Mouse (Mus musculus) embryo, embryonic 10.5 days (tissue): ENCODE measurements around the gene Gm9936.
"Not testable (repeated sequence)": the region's sequence is repeated elsewhere in the genome, so short reads cannot be mapped to it uniquely, and the experiment has no call there.

Experiments
- DNase-seq: peaks from one replicate; pipeline ENCODE4 v3.0.0-alpha.2; 2015; ENCODE audit warnings: low spot score

The Gm9936 gene

DNA sequence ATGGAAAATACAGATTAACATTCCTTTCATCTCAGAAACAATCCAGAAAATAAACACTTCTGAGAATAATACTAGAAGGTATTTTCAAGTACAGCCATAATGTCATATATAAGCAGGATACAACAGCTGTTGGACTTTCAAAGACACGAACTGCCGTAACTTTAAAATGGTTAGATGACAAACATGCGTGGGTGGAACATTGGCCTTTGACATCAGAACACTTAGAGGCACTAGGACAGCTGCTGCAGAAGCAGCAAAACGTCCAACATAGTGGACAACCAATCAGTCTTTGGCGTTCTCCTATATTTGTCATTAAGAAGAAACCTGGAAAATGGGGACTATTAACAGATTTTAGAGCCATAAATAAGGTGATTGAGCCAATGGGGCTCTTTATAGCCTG, 18.0 kb downstream of the Gm9936 start:
- DNase-seq, result not testable (repeated sequence)

DNA sequence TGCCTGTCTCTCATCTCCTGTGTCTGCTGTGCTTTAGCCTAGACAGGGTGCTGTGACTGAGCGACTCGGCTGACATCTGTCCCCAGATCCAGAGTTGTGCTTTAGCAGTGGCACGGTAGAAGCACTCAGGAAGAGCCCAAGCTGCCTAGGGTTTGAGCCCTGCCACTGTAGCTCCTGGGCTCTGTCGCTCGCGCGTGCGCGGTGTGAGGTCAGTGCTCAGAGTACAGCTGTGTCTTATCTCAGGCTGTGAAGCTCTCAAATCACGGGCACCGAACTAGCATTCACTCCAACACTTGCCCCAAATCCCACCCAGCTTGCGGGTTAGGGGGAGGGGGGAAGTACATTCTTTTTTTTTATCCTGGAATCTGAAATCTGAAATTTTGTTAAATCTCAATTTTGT, 21.6 kb downstream of the Gm9936 start:
- peak; percentile 22 for DNase-seq

GRCm38 (mm10) chr5:114829740-114830139, 28.7 kb downstream of the Gm9936 start:
- DNase-seq, result no peak

- DNase-seq, result no peak
These were observed 31.1 kb downstream of the Gm9936 start for GRCm38 (mm10) chr5:114827427-114827826.

GRCm38 (mm10) chr5:114825978-114826691, 32.3 kb downstream of the Gm9936 start:
- DNase-seq, result peak; percentile 96

DNA sequence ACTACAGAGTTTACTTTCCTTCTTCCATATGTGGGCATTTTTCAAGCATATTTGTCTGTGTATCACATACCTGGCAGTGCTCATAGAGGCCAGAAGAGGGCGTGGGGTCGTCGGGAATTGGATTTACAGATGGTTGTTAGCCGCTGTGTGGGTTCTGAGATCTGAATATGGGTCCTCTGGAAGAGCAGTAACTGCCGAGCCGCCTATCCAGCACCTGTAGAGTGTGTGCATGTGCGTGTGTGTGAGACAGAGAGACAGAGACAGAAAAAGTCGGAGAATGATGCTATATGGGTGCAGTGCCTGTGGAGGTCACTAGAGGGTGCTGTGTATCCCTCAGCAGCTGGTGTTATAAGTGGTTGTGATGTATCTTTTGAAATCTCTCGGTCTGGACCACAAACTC, 34.3 kb downstream of the Gm9936 start:
- peak; percentile 72 for DNase-seq

DNA sequence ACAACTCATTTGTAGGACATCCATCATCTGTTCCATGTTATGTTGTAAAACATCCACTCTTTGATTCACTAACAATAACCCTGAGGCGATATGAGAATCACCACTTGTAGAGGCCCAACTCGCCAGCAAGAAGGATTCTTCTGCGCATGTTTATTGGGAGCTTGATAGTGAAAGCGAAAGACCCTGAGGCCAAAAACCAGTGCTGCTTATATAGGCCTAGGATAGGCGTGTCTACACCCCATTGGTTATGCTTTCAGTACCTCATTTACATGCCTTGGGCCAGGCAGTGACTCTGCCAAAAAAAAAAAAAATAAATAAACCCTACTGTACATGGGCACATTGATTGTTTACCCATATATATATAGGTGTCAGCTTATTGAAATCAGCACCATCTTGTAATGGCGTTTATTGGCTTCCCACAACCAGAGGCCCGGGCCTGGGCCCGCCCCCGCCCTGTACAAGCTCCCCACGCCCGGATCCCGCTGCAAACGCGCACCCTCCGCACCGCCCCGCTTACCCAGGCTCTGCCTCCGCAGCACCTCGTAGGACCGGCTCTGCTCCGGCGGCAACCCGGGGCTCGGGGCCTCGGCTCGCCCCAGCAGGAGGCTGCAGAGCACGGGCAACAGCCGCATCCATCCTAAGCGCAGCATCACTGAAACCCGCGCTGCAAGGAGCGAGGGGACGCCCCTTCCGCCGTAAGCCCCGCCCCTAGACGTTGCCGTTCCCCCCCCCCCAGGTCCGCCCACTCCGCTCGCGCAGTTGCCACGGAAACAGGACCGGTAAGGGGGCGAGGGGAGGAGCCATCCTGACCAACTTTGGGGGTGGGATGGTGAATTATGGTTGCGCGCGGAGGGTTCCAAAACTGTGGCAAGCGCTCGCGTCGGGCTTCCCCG, 35.4 kb downstream of the Gm9936 start, which contains the start of gene 1500011B03Rik:
Gene 1500011B03Rik (minus strand): TSS at position 673 of the 893 bp plus-strand sequence.
- DNase-seq, result peak; percentile 92

GRCm38 (mm10) chr5:114818124-114818523, 40.4 kb downstream of the Gm9936 start:
- no peak for DNase-seq

- peak; percentile 15 for DNase-seq
These were observed 41.9 kb downstream of the Gm9936 start for GRCm38 (mm10) chr5:114816599-114816998.

GRCm38 (mm10) chr5:114813525-114814181, 44.8 kb downstream of the Gm9936 start:
- peak; percentile 92 for DNase-seq

- no peak for DNase-seq
These were observed 48.7 kb downstream of the Gm9936 start for GRCm38 (mm10) chr5:114809826-114810225.

GRCm38 (mm10) chr5:114809181-114809756, 49.2 kb downstream of the Gm9936 start:
- no peak for DNase-seq

DNA sequence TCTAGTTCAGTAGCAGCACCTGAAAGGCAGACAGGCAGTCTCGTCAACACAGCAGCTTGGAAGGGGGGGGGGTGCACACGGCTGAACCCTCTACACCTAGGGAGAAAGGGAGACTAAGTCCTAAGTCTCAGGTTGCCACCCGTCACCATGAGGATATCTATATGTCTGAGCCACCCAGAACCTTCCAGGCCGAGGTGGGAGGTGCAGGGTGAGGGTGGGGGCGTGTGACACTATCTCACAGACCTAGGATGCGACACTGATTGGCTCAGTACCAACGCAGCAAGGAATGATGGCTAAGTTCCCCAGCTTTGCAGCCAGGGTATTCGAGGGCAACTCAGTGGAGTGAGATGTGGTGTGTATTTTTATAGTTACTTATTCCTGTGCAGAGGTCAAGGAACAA, 50.1 kb downstream of the Gm9936 start:
- DNase-seq, result no peak

DNA sequence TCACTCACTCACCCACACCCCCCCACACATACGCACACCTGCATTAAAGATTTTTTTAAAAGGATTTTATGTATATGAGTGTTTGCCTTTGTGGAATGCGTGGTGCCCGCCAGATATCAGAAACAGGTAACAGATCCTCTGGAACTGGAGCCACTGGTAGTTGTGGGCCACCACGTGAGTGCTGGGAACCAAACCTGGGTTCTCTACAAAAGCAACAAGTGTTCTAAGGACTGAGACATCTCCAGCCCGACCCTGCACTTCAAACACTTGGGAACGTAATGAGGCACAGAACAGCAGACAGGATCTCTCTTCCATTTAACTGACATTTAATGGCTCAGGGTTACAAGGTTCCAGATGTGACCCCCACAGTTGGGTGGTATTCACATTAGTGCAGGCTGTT, 50.6 kb downstream of the Gm9936 start:
- peak; percentile 18 for DNase-seq

GRCm38 (mm10) chr5:114807468-114807867, 51.0 kb downstream of the Gm9936 start:
- no peak for DNase-seq

DNA sequence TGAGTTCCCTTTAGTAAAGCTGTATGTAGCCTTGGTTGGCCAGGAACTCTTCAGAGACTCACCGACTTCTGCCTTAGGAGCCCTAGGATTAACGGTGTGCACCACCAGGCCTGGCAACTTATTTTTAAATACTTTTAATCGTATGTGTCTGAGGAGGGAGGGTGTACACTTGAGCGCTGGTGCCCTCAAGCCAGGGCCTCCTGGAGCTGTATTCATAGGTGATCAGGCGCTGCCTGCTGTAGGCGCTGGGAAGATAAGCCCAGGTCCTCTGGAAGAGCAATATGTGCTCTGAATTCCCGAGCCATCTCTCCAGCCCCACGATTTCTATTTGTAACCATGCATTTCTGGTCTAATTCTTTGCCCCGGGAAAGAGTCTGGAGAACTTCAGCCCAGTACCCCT, 51.4 kb downstream of the Gm9936 start:
- DNase-seq, result no peak

DNA sequence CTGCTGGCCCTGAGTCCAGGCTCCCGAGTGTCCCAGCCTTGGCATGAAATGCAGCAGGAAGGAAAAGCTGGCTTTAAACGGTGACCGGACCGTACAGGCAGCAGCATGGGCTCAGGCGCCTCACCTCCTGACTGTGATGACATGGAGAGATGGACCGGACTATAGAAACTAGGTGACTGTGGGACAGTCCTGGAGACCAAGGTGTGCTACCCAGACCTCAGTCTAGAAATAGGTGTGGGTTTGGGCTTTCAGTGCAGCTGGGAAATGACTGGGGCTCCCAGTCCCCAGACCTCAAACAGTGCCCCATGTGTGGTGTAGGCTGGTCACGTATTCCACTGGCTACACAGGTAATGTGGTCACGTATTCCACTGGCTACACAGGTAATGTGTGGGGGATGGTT, 51.8 kb downstream of the Gm9936 start:
- DNase-seq, result no peak
